Mouse (Mus musculus): ENCODE data around the gene Fyb2. TPM values are rescaled to one million over a fixed set of nuclear protein-coding genes. Genes with fewer than 3 reads are reported as not detected.

Gene Fyb2
- polyA plus RNA-seq, 1 experiment = not detected

GRCm38 (mm10) chr4:104894004-104894734 lies 19.1 kb upstream of the Fyb2 start:
- Histone ChIP-seq H3K27ac (ENCODE audit: insufficient read depth, low read depth, low read length) (no peak overlapping the region), H3K4me1 (ENCODE audit: control insufficient read depth, insufficient read depth, low read length) (no peaks in the 10 kb centered on the region), H3K4me3 (ENCODE audit: insufficient read depth, low read length) (no peak overlapping the region)
- TF ChIP-seq POLR2A (IDR thresholded peaks at IDR 0.05; ENCODE audit: borderline replicate concordance, low read depth, low read length) (no peak), CTCF (IDR thresholded peaks at IDR 0.05; ENCODE audit: low read depth, low read length) (no peak)

GRCm38 (mm10) chr4:104902836-104903235 lies 10.4 kb upstream of the Fyb2 start:
- Histone ChIP-seq H3K27ac (ENCODE audit: insufficient read depth, low read depth, low read length) (no peak overlapping the region), H3K4me3 (ENCODE audit: insufficient read depth, low read length) (no peak overlapping the region), H3K4me1 (ENCODE audit: control insufficient read depth, insufficient read depth, low read length) (no peaks in the 10 kb centered on the region)
- TF ChIP-seq POLR2A (IDR thresholded peaks at IDR 0.05; ENCODE audit: borderline replicate concordance, low read depth, low read length) (no peak), CTCF (IDR thresholded peaks at IDR 0.05; ENCODE audit: low read depth, low read length) (no peak)

- TF ChIP-seq POLR2A (IDR thresholded peaks at IDR 0.05; ENCODE audit: borderline replicate concordance, low read depth, low read length) = no peak
- TF ChIP-seq CTCF (IDR thresholded peaks at IDR 0.05; ENCODE audit: low read depth, low read length) = no peak
- no peak overlapping the region for H3K4me3 ChIP-seq (ENCODE audit: insufficient read depth, low read length)
- H3K4me1 ChIP-seq (ENCODE audit: control insufficient read depth, insufficient read depth, low read length) = no peaks in the 10 kb centered on the region
- H3K27ac ChIP-seq (ENCODE audit: insufficient read depth, low read depth, low read length) = no peak overlapping the region
Measured at GRCm38 (mm10) chr4:104905049-104905448, 8.2 kb upstream of the Fyb2 start.

GRCm38 (mm10) chr4:104911685-104912084 lies 1.6 kb upstream of the Fyb2 start:
- H3K27ac ChIP-seq (ENCODE audit: insufficient read depth, low read depth, low read length) = no peak overlapping the region
- H3K4me1 ChIP-seq (ENCODE audit: control insufficient read depth, insufficient read depth, low read length) = no peaks in the 10 kb centered on the region
- TF ChIP-seq CTCF (IDR thresholded peaks at IDR 0.05; ENCODE audit: low read depth, low read length) (peak; percentile 40; the same call in 1 of the 2 replicates), POLR2A (IDR thresholded peaks at IDR 0.05; ENCODE audit: borderline replicate concordance, low read depth, low read length) (no peak)
- no peak overlapping the region for H3K4me3 ChIP-seq (ENCODE audit: insufficient read depth, low read length)

- TF ChIP-seq POLR2A (IDR thresholded peaks at IDR 0.05; ENCODE audit: borderline replicate concordance, low read depth, low read length) = no peak
- TF ChIP-seq CTCF (IDR thresholded peaks at IDR 0.05; ENCODE audit: low read depth, low read length) = no peak
- Histone ChIP-seq H3K4me1 (ENCODE audit: control insufficient read depth, insufficient read depth, low read length) (no peaks in the 10 kb centered on the region), H3K27ac (ENCODE audit: insufficient read depth, low read depth, low read length) (no peak overlapping the region), H3K4me3 (ENCODE audit: insufficient read depth, low read length) (no peak overlapping the region)
Measured at GRCm38 (mm10) chr4:104914711-104915247, 1.5 kb downstream of the Fyb2 start.

GRCm38 (mm10) chr4:104918017-104918416 lies 4.8 kb downstream of the Fyb2 start:
- no peak overlapping the region for H3K4me3 ChIP-seq (ENCODE audit: insufficient read depth, low read length)
- TF ChIP-seq POLR2A (IDR thresholded peaks at IDR 0.05; ENCODE audit: borderline replicate concordance, low read depth, low read length) (no peak), CTCF (IDR thresholded peaks at IDR 0.05; ENCODE audit: low read depth, low read length) (no peak)
- H3K27ac ChIP-seq (ENCODE audit: insufficient read depth, low read depth, low read length) = no peak overlapping the region
- no peaks in the 10 kb centered on the region for H3K4me1 ChIP-seq (ENCODE audit: control insufficient read depth, insufficient read depth, low read length)

- no peak overlapping the region for H3K4me3 ChIP-seq (ENCODE audit: insufficient read depth, low read length)
- H3K4me1 ChIP-seq (ENCODE audit: control insufficient read depth, insufficient read depth, low read length) = no peaks in the 10 kb centered on the region
- TF ChIP-seq CTCF (IDR thresholded peaks at IDR 0.05; ENCODE audit: low read depth, low read length) (no peak), POLR2A (IDR thresholded peaks at IDR 0.05; ENCODE audit: borderline replicate concordance, low read depth, low read length) (no peak)
- no peak overlapping the region for H3K27ac ChIP-seq (ENCODE audit: insufficient read depth, low read depth, low read length)
Measured at GRCm38 (mm10) chr4:104925383-104925782, 12.1 kb downstream of the Fyb2 start.

GRCm38 (mm10) chr4:104929165-104929564 lies 15.9 kb downstream of the Fyb2 start:
- TF ChIP-seq CTCF (IDR thresholded peaks at IDR 0.05; ENCODE audit: low read depth, low read length) = no peak
- TF ChIP-seq POLR2A (IDR thresholded peaks at IDR 0.05; ENCODE audit: borderline replicate concordance, low read depth, low read length) = no peak
- Histone ChIP-seq H3K4me1 (ENCODE audit: control insufficient read depth, insufficient read depth, low read length) (no peaks in the 10 kb centered on the region), H3K27ac (ENCODE audit: insufficient read depth, low read depth, low read length) (no peak overlapping the region)

GRCm38 (mm10) chr4:104933620-104934019 lies 20.4 kb downstream of the Fyb2 start:
- Histone ChIP-seq H3K27ac (ENCODE audit: insufficient read depth, low read depth, low read length) (no peak overlapping the region), H3K4me3 (ENCODE audit: insufficient read depth, low read length) (no peak overlapping the region), H3K4me1 (ENCODE audit: control insufficient read depth, insufficient read depth, low read length) (no peaks in the 10 kb centered on the region)
- TF ChIP-seq POLR2A (IDR thresholded peaks at IDR 0.05; ENCODE audit: borderline replicate concordance, low read depth, low read length) (no peak), CTCF (IDR thresholded peaks at IDR 0.05; ENCODE audit: low read depth, low read length) (no peak)

More at GRCm38 (mm10) chr4:104929165-104929564, 15.9 kb downstream of the Fyb2 start:
- H3K4me3 ChIP-seq (ENCODE audit: insufficient read depth, low read length) = no peak overlapping the region

GRCm38 (mm10) chr4:104934997-104935396 lies 21.7 kb downstream of the Fyb2 start:
- no peak overlapping the region for H3K27ac ChIP-seq (ENCODE audit: insufficient read depth, low read depth, low read length)

More at GRCm38 (mm10) chr4:104934997-104935396, 21.7 kb downstream of the Fyb2 start:
- Histone ChIP-seq H3K4me1 (ENCODE audit: control insufficient read depth, insufficient read depth, low read length) (no peaks in the 10 kb centered on the region), H3K4me3 (ENCODE audit: insufficient read depth, low read length) (no peak overlapping the region)
- TF ChIP-seq POLR2A (IDR thresholded peaks at IDR 0.05; ENCODE audit: borderline replicate concordance, low read depth, low read length) = no peak
